Mouse (Mus musculus) macrophage (primary cell): Measurements from ENCODE around the gene Erlin1. TPM values are rescaled to one million over a fixed set of nuclear protein-coding genes. Genes with fewer than 3 reads are reported as not detected.

Experiments used
- H3K27ac ChIP-seq: fragments of 350-480 bp; formaldehyde crosslinking; 2 replicates; pipeline ENCODE4 v1.9.0; 2021
- H3K36me3 ChIP-seq: fragments of 350-480 bp; formaldehyde crosslinking; 2 replicates; pipeline ENCODE4 v1.9.0; 2021; ENCODE audit errors: inconsistent target
- H3K4me3 ChIP-seq: fragments of 350-480 bp; formaldehyde crosslinking; 2 replicates; pipeline ENCODE4 v1.9.0; 2021; ENCODE audit errors: inconsistent target
- H3K79me2 ChIP-seq: fragments of 350-480 bp; formaldehyde crosslinking; 2 replicates; pipeline ENCODE4 v1.9.0; 2021; ENCODE audit errors: inconsistent target
- WGBS: methylation state at CpG from one replicate; pipeline ENCODE4 v1.1.7; 2026; ENCODE audit warnings: inconsistent platforms; ENCODE audit not compliant: missing documents; 5-methylcytosine and 5-hydroxymethylcytosine counted together
- polyA plus RNA-seq: library from polyadenylated mRNA; stranded (reverse); fragments of 250-400 nt; gene quantifications from 3 replicates; pipeline ENCODE4 v1.2.4, GENCODE M21; 2018; ENCODE audit warnings: inconsistent platforms

Erlin1 gene
- polyA plus RNA-seq, 1 experiment from 2014 or later: 30.5 TPM

- Histone ChIP-seq H3K4me3 (no peak overlapping the region), H3K36me3 (peaks cover 9% of the 10 kb centered on the region; the same call in 1 of the 2 replicates), H3K79me2 (no peaks in the 10 kb centered on the region), H3K27ac (no peak overlapping the region)
- 94% methylated on average over 11 of the region's 11 CpGs for WGBS
These were observed 37.4 kb downstream of the Erlin1 start for GRCm38 (mm10) chr19:44032046-44032744.

DNA sequence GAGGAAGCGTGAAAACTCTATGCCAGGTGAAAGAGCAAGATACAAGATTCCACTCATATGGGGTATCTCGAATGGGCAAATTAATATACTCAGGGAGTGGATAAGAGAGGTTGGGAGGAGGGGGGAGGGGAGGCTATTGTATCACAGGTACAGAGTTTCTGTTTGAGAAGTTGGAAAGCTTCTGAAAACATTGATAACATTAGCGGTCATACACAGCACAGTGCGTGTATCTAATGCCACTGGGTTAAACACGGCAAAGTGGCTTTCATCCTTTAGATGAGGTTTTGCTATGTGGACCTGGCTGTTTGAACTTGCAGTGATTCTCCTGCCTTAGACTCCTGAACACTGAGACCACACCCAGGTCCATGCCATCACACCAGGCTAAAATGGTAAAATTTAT is 39.6 kb downstream of the Erlin1 start:
- WGBS: 95% methylated on average over 5 of the region's 5 CpGs
- Histone ChIP-seq H3K27ac (no peak overlapping the region), H3K4me3 (no peak overlapping the region), H3K79me2 (no peaks in the 10 kb centered on the region), H3K36me3 (no peaks in the 10 kb centered on the region)

- no peak within 1 kb of the TSS for H3K4me3 ChIP-seq
- H3K36me3 ChIP-seq: no peaks in the 10 kb centered on the region
- H3K27ac ChIP-seq: no peak within 1 kb of the TSS
- H3K79me2 ChIP-seq: no peaks in the 10 kb centered on the region
- 94% methylated on average over 5 of the region's 8 CpGs for WGBS
These were observed 40.6 kb downstream of the Erlin1 start, which contains the start of gene Cyp2c23 for GRCm38 (mm10) chr19:44028972-44029371. Gene Cyp2c23 (minus strand): TSS chr19:44029208.

- H3K4me3 ChIP-seq: no peak overlapping the region
- no peak overlapping the region for H3K27ac ChIP-seq
- 82% methylated on average over 8 of the region's 8 CpGs for WGBS
- H3K79me2 ChIP-seq: no peaks in the 10 kb centered on the region
- no peaks in the 10 kb centered on the region for H3K36me3 ChIP-seq
These were observed 42.5 kb downstream of the Erlin1 start for GRCm38 (mm10) chr19:44026956-44027530.

GRCm38 (mm10) chr19:44024921-44025585 is 44.5 kb downstream of the Erlin1 start:
- Histone ChIP-seq H3K27ac (no peak overlapping the region), H3K79me2 (no peaks in the 10 kb centered on the region), H3K4me3 (no peak overlapping the region), H3K36me3 (no peaks in the 10 kb centered on the region)
- WGBS: 93% methylated on average over 13 of the region's 13 CpGs

DNA sequence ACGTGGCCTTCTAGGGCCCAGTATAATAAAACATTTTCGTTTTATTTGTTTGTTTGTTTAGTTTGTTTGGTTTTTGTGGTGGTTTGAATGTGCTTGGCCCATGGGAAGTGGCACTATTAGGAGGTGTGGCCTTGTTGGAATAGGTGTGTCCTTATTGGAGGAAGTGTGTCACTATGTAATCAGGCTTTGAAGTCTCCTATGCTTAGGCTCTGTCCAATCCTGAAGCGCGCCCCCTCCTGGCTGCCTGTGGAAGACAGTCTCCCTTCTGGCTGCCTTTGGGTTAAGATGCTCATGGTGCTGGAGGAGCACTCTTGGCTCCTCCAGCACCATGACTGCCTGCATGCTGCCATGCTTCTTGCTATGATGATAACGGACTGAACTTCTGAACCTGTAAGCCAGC is 46.5 kb downstream of the Erlin1 start:
- no peak overlapping the region for H3K27ac ChIP-seq
- no peaks in the 10 kb centered on the region for H3K79me2 ChIP-seq
- no peaks in the 10 kb centered on the region for H3K36me3 ChIP-seq
- H3K4me3 ChIP-seq: no peak overlapping the region
- WGBS: 72% methylated on average over 5 of the region's 5 CpGs

GRCm38 (mm10) chr19:44021502-44021901 is 48.1 kb downstream of the Erlin1 start:
- Histone ChIP-seq H3K27ac (no peak overlapping the region), H3K36me3 (no peaks in the 10 kb centered on the region), H3K4me3 (no peak overlapping the region), H3K79me2 (no peaks in the 10 kb centered on the region)
- 68% methylated on average over 4 of the region's 4 CpGs for WGBS

- H3K27ac ChIP-seq: no peak overlapping the region
- no peaks in the 10 kb centered on the region for H3K36me3 ChIP-seq
- WGBS: 88% methylated on average over 7 of the region's 7 CpGs
- no peak overlapping the region for H3K4me3 ChIP-seq
- H3K79me2 ChIP-seq: no peaks in the 10 kb centered on the region
These were observed 49.8 kb downstream of the Erlin1 start for GRCm38 (mm10) chr19:44019739-44020138.

- no peak overlapping the region for H3K27ac ChIP-seq
- no peaks in the 10 kb centered on the region for H3K36me3 ChIP-seq
- WGBS: 91% methylated on average over 6 of the region's 6 CpGs
- H3K79me2 ChIP-seq: no peaks in the 10 kb centered on the region
- H3K4me3 ChIP-seq: no peak overlapping the region
These were observed 55.7 kb downstream of the Erlin1 start for GRCm38 (mm10) chr19:44013862-44014261.

DNA sequence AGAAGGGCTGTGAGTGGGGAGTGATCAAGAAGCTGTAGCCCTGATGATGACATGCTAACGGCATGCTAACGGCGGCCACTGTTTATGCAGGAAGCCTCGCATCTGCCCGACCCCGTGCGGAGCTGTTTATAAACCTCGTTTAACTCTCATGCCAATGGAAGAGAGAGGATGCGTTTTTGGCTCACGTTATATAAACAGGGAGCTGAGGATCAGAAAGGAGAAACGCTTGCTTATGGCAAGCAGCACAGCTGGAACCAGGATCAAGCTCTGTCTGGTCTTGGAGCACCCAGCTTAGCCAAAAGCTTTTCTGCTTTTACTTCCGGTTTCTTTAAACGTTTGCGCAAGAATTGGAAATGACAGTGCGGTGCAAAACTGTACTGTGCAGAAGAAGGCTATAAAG is 60.8 kb downstream of the Erlin1 start:
- no peak overlapping the region for H3K4me3 ChIP-seq
- no peaks in the 10 kb centered on the region for H3K36me3 ChIP-seq
- peak overlapping the region; percentile 42 for H3K27ac ChIP-seq
- WGBS: 32% methylated on average over 13 of the region's 15 CpGs
- H3K79me2 ChIP-seq: no peaks in the 10 kb centered on the region

DNA sequence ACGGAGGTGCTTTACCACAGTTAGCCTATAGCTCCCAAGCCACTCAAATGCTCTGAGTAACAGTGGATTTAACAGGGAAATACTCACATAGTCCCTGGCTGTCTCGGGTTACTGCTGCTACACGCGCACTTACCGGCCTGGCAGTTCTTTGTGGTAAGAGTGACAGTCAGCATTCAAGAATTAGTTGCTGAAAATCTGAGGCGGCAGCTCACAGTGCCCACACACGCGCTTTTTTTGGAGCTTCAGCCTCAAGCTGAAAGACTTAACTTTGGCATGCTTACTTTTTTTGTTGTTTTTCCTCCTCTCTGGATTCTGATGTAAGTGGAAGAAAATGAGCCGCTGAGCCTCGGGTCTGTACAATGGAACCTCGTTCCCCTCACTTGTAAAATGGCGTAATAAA is 62.4 kb downstream of the Erlin1 start:
- WGBS: 91% methylated on average over 12 of the region's 12 CpGs
- Histone ChIP-seq H3K4me3 (no peak overlapping the region), H3K79me2 (no peaks in the 10 kb centered on the region), H3K27ac (no peak overlapping the region), H3K36me3 (no peaks in the 10 kb centered on the region)

GRCm38 (mm10) chr19:44005025-44005424 is 64.6 kb downstream of the Erlin1 start:
- no peaks in the 10 kb centered on the region for H3K36me3 ChIP-seq
- no peaks in the 10 kb centered on the region for H3K79me2 ChIP-seq
- no peak overlapping the region for H3K4me3 ChIP-seq
- no peak overlapping the region for H3K27ac ChIP-seq
- WGBS: 85% methylated on average over 4 of the region's 4 CpGs

GRCm38 (mm10) chr19:44004261-44004660 is 65.3 kb downstream of the Erlin1 start:
- no peak overlapping the region for H3K4me3 ChIP-seq
- 97% methylated on average over 2 of the region's 2 CpGs for WGBS
- no peaks in the 10 kb centered on the region for H3K79me2 ChIP-seq
- H3K27ac ChIP-seq: no peak overlapping the region
- no peaks in the 10 kb centered on the region for H3K36me3 ChIP-seq

GRCm38 (mm10) chr19:44000720-44001119 is 68.9 kb downstream of the Erlin1 start:
- 75% methylated on average over 5 of the region's 5 CpGs for WGBS
- Histone ChIP-seq H3K27ac (no peak overlapping the region), H3K79me2 (no peaks in the 10 kb centered on the region), H3K36me3 (no peaks in the 10 kb centered on the region), H3K4me3 (no peak overlapping the region)

DNA sequence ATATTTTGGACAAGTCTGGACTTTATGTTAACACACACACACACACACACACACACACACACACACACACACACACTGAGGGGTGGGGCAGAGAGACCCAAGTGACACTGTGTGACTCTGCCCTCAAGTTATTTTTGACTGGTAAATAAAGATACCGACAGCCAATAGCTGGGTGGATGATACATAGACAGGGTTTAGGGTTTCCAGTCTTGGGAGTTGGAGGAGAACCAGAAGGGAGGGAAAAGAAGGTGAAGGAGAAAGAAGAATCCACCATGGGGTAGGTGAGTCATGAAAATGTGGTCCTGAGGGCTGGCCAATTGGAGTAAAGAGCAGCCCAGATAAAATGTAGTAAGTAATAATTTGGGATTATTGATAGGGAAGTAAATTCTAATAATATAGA is 69.5 kb downstream of the Erlin1 start:
- Histone ChIP-seq H3K27ac (no peak overlapping the region), H3K79me2 (no peaks in the 10 kb centered on the region), H3K4me3 (no peak overlapping the region), H3K36me3 (no peaks in the 10 kb centered on the region)
- WGBS: 100% methylated on average over 1 of the region's 1 CpGs
